Comparison of ENCODE assay signal across 8 mouse cellular contexts in genomic region chr8:89630540-89630939, GRCm38 (mm10).
DNase-seq lines count a peak whose midpoint lies in the region; ATAC-seq and TF ChIP-seq lines count a peak whose summit lies in the region.

No protein-coding gene starts in this region.

- no peak for ATAC-seq in kidney, embryonic 15.5 days (replicated peaks; ENCODE audit: low FRiP score)
- no peak for ATAC-seq in inflammation-experienced regulatory T-cells, adult 6 months
- ATAC-seq in frontal cortex, adult (ENCODE audit: low TSS enrichment) = no peak

- 90% methylated on average over 3 of the region's 3 CpGs for WGBS in kidney, embryonic 15.5 days

- H3K4me3 ChIP-seq in kidney, embryonic 15.5 days (replicated peaks) = no peak overlapping the region

- H3K36me3 ChIP-seq in kidney, embryonic 15.5 days = no peaks in the 10 kb centered on the region

- H3K9ac ChIP-seq in kidney, embryonic 15.5 days = no peak overlapping the region

- no peak for TF ChIP-seq POLR2A in brain, embryonic 14.5 days (IDR thresholded peaks at IDR 0.05; ENCODE audit: borderline replicate concordance, extremely low read depth, insufficient read depth, insufficient read length, poor library complexity, severe bottlenecking)

- no peaks in the 10 kb centered on the region for H3K27me3 ChIP-seq in kidney, embryonic 15.5 days

- intact Hi-C loops in left cerebral cortex, postnatal 25 days (cut with DNase I) = no loop called here

- DNase-seq in kidney, adult 18-20 months = peak; percentile 27
- DNase-seq in ES-CJ7 (ENCODE audit: low read depth, low spot score) = peak; percentile 57
- DNase-seq in brain, embryonic 14.5 days (ENCODE audit: low read depth) = no peak
- DNase-seq in lung, postnatal 14 days = peak; percentile 11
- no peak for DNase-seq in left cerebral cortex, postnatal 25 days (ENCODE audit: low spot score in 2 of 2)

- H3K4me1 ChIP-seq in kidney, embryonic 15.5 days = peaks cover 11% of the 10 kb centered on the region

- 0 out of 2 replicates have a peak, but pooled peaks have one; percentile 15 for TF ChIP-seq CTCF in brain, embryonic 14.5 days (IDR thresholded peaks at IDR 0.05; ENCODE audit: borderline replicate concordance, extremely low read depth, insufficient read depth, insufficient read length)

- H3K27ac ChIP-seq in kidney, embryonic 15.5 days = no peak overlapping the region

- no peaks in the 10 kb centered on the region for H3K9me3 ChIP-seq in kidney, embryonic 15.5 days (replicated peaks)

- no peak overlapping the region for H3K4me2 ChIP-seq in kidney, embryonic 15.5 days

Comparison
In these comparisons a context has a peak if more than half of its experiments do, and no peak if none do; other contexts are left out.
1. DNase-seq: peak in kidney, adult 18-20 months (single experiment), ES-CJ7 (single experiment) and lung, postnatal 14 days (single experiment); none in brain, embryonic 14.5 days (single experiment) and left cerebral cortex, postnatal 25 days (0 of 2).